Mouse (Mus musculus) heart, adult 2 months (tissue): ENCODE measurements around the gene Specc1. TPM values are rescaled to one million over a fixed set of nuclear protein-coding genes. Genes with fewer than 3 reads are reported as not detected.

ENCODE experiments used
- DNase-seq, 2 experiments: peaks; one replicate each; pipeline ENCODE4 v3.0.0; 2021
- H3K27ac ChIP-seq: fragments of 200-600 bp; 2 replicates; pipeline ENCODE4 v1.8.1; 2022
- H3K27me3 ChIP-seq: fragments of 200-500 bp; 2 replicates; pipeline ENCODE4 v1.6.1; 2012; ENCODE audit warnings: mild to moderate bottlenecking, low read length, inconsistent platforms, mixed read lengths; ENCODE audit not compliant: control insufficient read depth, insufficient read depth
- H3K36me3 ChIP-seq: fragments of 200-500 bp; 2 replicates; pipeline ENCODE4 v1.6.1; 2012; ENCODE audit warnings: low read length, inconsistent platforms; ENCODE audit not compliant: control insufficient read depth, insufficient read depth
- H3K4me1 ChIP-seq: fragments of 200-500 bp; 2 replicates; pipeline ENCODE4 v1.6.1; 2011; ENCODE audit warnings: low read length; ENCODE audit not compliant: control insufficient read depth, insufficient read depth
- H3K4me3 ChIP-seq: fragments of 200-600 bp; 2 replicates; pipeline ENCODE4 v1.8.1; 2022
- H3K79me2 ChIP-seq: fragments of 200-500 bp; replicated peaks from 2 replicates; pipeline ENCODE4 v1.6.1; 2012; ENCODE audit warnings: mild to moderate bottlenecking, inconsistent platforms, low read length, moderate library complexity, mixed read lengths; ENCODE audit not compliant: control insufficient read depth, insufficient read depth
- H3K9ac ChIP-seq: fragments of 200-500 bp; 2 replicates; pipeline ENCODE4 v1.6.1; 2012; ENCODE audit warnings: low read depth, mild to moderate bottlenecking, control low read depth, inconsistent platforms, low read length, mixed read lengths
- CTCF ChIP-seq: fragments of 200-600 bp; IDR thresholded peaks from 2 replicates; pipeline ENCODE4 v1.8.1; 2022; ENCODE audit warnings: antibody characterized with exemption, mild to moderate bottlenecking, moderate library complexity
- EP300 ChIP-seq: fragments of 200-500 bp; IDR thresholded peaks from 2 replicates; pipeline ENCODE4 v1.6.1; 2011; ENCODE audit warnings: low read depth, low read length, control low read depth; ENCODE audit not compliant: insufficient read depth
- POLR2A ChIP-seq: fragments of 200-500 bp; IDR thresholded peaks from 2 replicates; pipeline ENCODE4 v1.6.1; 2011; ENCODE audit warnings: mild to moderate bottlenecking, low read depth, low read length, control low read depth; ENCODE audit not compliant: insufficient read depth
- WGBS: fragments of 180-500 bp; shearing (Covaris S2); methylation state at CpG from one replicate; pipeline ENCODE4 v1.1.7; 2018; 5-methylcytosine and 5-hydroxymethylcytosine counted together
- intact Hi-C: fragments of 180-260 bp; cut with DNase I; formaldehyde crosslinking; loops from one replicate; pipeline ENCODE4 v1.15.1; 2025
- polyA plus RNA-seq: library from polyadenylated mRNA; depleted of rRNA; stranded (reverse); fragments of >200 nt; gene quantifications from 2 replicates; pipeline ENCODE4 v1.2.3, GENCODE M21; 2012
- total RNA-seq, 2 experiments: library from RNA; stranded (reverse); gene quantifications; 2 replicates each; pipeline ENCODE4 v1.2.3; 2021

The Specc1 gene
- total and polyA plus RNA-seq, 3 experiments = 3.5 to 21.6 (median 4.6) TPM

- 90% methylated on average over 3 of the region's 3 CpGs for WGBS
- no peaks in the 10 kb centered on the region for H3K79me2 ChIP-seq
- H3K27me3 ChIP-seq = no peaks in the 10 kb centered on the region
- DNase-seq = no peak
- no peak overlapping the region for H3K4me3 ChIP-seq
- H3K27ac ChIP-seq = no peak overlapping the region
- TF ChIP-seq CTCF = no peak
- TF ChIP-seq POLR2A = no peak
- no peak for TF ChIP-seq EP300
- no peaks in the 10 kb centered on the region for H3K36me3 ChIP-seq
- H3K9ac ChIP-seq = no peak overlapping the region
- intact Hi-C loops = no loop called here
- peaks cover 3% of the 10 kb centered on the region; the same call in 1 of the 2 replicates for H3K4me1 ChIP-seq
These were observed 191.5 kb downstream of the Specc1 start for GRCm38 (mm10) chr11:62148026-62148425.

- Histone ChIP-seq H3K9ac (no peak overlapping the region), H3K4me3 (no peak overlapping the region), H3K79me2 (no peaks in the 10 kb centered on the region), H3K4me1 (peaks cover 3% of the 10 kb centered on the region; the same call in 1 of the 2 replicates), H3K27me3 (no peaks in the 10 kb centered on the region), H3K36me3 (no peaks in the 10 kb centered on the region), H3K27ac (no peak overlapping the region)
- intact Hi-C loops = no loop called here
- DNase-seq = no peak
- TF ChIP-seq EP300 (no peak), POLR2A (no peak), CTCF (no peak)
- 85% methylated on average over 6 of the region's 6 CpGs for WGBS
These were observed 191.9 kb downstream of the Specc1 start for GRCm38 (mm10) chr11:62148449-62148848.

DNA sequence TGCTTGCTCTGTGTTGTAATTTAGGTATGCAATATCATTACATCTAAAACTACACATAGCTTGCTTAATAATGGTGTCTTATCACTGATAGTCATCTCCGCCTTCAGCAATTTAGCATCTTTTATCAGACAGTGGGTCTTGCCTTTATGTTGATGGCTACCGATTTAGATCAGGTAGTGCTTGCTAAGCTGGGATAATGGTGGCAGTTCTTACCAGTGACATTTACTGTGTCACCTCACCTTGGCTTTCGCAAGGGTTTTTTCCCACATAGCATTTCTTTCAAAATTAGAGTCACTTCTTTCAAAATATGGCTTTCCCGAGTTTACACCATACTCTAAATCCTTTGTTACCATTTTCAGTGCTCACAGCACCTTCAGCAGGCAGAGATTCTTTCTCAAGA, 196.5 kb downstream of the Specc1 start:
- no peak overlapping the region for H3K4me3 ChIP-seq
- H3K9ac ChIP-seq = no peak overlapping the region
- no peak overlapping the region for H3K27ac ChIP-seq
- 89% methylated on average over 4 of the region's 4 CpGs for WGBS
- no peaks in the 10 kb centered on the region for H3K27me3 ChIP-seq
- peaks cover 1% of the 10 kb centered on the region; the same call in 1 of the 2 replicates for H3K4me1 ChIP-seq
- H3K36me3 ChIP-seq = no peaks in the 10 kb centered on the region
- intact Hi-C loops = no loop called here
- TF ChIP-seq POLR2A (no peak), CTCF (no peak), EP300 (no peak)
- no peak for DNase-seq
- H3K79me2 ChIP-seq = no peaks in the 10 kb centered on the region

DNA sequence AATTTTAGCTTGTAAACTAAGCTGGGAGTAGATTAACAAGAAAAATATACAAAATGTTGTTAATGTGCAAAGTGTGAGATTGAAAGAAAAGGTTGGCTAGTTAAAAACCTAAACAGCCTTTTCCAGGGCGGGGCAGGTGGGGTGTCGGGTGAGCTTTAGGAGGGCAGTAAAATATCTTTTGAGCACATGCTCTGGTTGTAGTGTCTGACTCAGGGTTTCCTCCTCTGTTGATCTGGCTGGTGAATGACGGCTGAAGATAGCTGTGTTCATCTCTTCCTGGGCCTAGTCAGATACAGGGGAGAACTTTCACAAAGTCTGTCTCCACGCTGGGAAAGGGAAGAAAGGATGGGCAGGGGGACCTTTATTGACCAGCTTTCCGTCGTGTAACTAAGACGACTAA, 203.2 kb downstream of the Specc1 start:
- intact Hi-C loops = no loop called here
- WGBS = 88% methylated on average over 7 of the region's 7 CpGs
- H3K4me1 ChIP-seq = no peaks in the 10 kb centered on the region
- no peaks in the 10 kb centered on the region for H3K36me3 ChIP-seq
- TF ChIP-seq POLR2A (no peak), CTCF (no peak), EP300 (no peak)
- no peak for DNase-seq
- no peak overlapping the region for H3K9ac ChIP-seq
- no peak overlapping the region for H3K4me3 ChIP-seq
- no peaks in the 10 kb centered on the region for H3K79me2 ChIP-seq
- H3K27me3 ChIP-seq = no peaks in the 10 kb centered on the region
- no peak overlapping the region for H3K27ac ChIP-seq

- no peak overlapping the region for H3K9ac ChIP-seq
- no peaks in the 10 kb centered on the region for H3K27me3 ChIP-seq
- no peaks in the 10 kb centered on the region for H3K4me1 ChIP-seq
- no peaks in the 10 kb centered on the region for H3K36me3 ChIP-seq
- DNase-seq = no peak
- no peak for TF ChIP-seq CTCF
- TF ChIP-seq EP300 = no peak
- TF ChIP-seq POLR2A = no peak
- WGBS = 87% methylated on average over 2 of the region's 2 CpGs
- intact Hi-C loops = no loop called here
- H3K79me2 ChIP-seq = no peaks in the 10 kb centered on the region
- H3K4me3 ChIP-seq = no peak overlapping the region
- no peak overlapping the region for H3K27ac ChIP-seq
These were observed 204.9 kb downstream of the Specc1 start for GRCm38 (mm10) chr11:62161450-62161849.

GRCm38 (mm10) chr11:62164357-62164756, 207.8 kb downstream of the Specc1 start:
- TF ChIP-seq POLR2A (no peak), EP300 (no peak), CTCF (no peak)
- H3K36me3 ChIP-seq = no peaks in the 10 kb centered on the region
- intact Hi-C loops = no loop called here
- H3K4me3 ChIP-seq = no peak overlapping the region
- H3K27me3 ChIP-seq = no peaks in the 10 kb centered on the region
- H3K4me1 ChIP-seq = no peaks in the 10 kb centered on the region
- 86% methylated on average over 3 of the region's 3 CpGs for WGBS
- no peak overlapping the region for H3K27ac ChIP-seq
- DNase-seq = no peak
- H3K9ac ChIP-seq = no peak overlapping the region
- no peaks in the 10 kb centered on the region for H3K79me2 ChIP-seq
